Mouse (Mus musculus) spleen, adult 2 months (tissue): ENCODE measurements at regions not wholly inside any gene's neighbourhood (a gene's known extent, or its start where the extent isn't known, plus 50 kb on each side); places are given as distances from the start of the nearest gene placed in this dataset.

Experiments
- CTCF ChIP-seq: fragments of 200-500 bp; IDR thresholded peaks from 2 replicates; pipeline ENCODE4 v1.5.1; 2011; ENCODE audit warnings: mild to moderate bottlenecking, inconsistent platforms; ENCODE audit not compliant: insufficient read depth, insufficient read length, insufficient replicate concordance; ENCODE audit errors: extremely low read depth
- POLR2A ChIP-seq: fragments of 200-500 bp; IDR thresholded peaks from 2 replicates; pipeline ENCODE4 v1.6.1; 2011; ENCODE audit warnings: low read depth, low read length, inconsistent platforms

DNA sequence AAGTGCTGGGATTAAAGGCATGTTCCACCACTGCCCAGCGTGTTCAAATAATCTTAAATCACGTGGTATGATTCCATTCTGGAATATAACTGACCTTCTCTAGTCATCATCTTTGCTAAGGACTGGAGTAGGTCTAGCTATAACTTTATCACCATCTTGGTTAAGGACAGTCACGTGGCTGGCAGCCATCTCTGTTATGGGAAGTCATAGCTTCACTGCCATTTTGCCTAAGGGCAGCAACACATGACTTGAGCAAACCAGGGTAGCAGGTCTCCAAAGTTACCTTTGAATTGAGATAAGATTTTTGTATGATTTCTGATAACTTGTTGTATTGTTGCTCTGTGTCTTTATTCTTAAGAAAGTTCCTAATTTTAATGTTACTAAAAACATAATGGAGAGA, 96.2 kb downstream of the Nucb2 start:
- TF ChIP-seq POLR2A, result no peak
- TF ChIP-seq CTCF, result no peak
